Mouse (Mus musculus): ENCODE results near the gene Unc13c. TPM values are rescaled to one million over a fixed set of nuclear protein-coding genes. Genes with fewer than 3 reads are reported as not detected.

Gene Unc13c
- polyA plus RNA-seq, 1 experiment = 0.10 TPM

- no peaks in the 10 kb centered on the region for H3K36me3 ChIP-seq (ENCODE audit: control insufficient read depth, insufficient read depth, low read length, poor library complexity, severe bottlenecking)
- H3K27me3 ChIP-seq (ENCODE audit: control insufficient read depth, insufficient read depth, low read length, poor library complexity, severe bottlenecking) = no peaks in the 10 kb centered on the region
- H3K4me1 ChIP-seq (ENCODE audit: control insufficient read depth, insufficient read depth, low read length) = no peaks in the 10 kb centered on the region
- H3K9ac ChIP-seq (ENCODE audit: low read depth, poor library complexity, severe bottlenecking) = no peak overlapping the region
- no peak overlapping the region for H3K27ac ChIP-seq (ENCODE audit: insufficient read depth, low read length)
- H3K9me3 ChIP-seq (replicated peaks; ENCODE audit: control insufficient read depth, insufficient read depth, low read length, poor library complexity, severe bottlenecking) = no peaks in the 10 kb centered on the region
- H3K4me3 ChIP-seq (ENCODE audit: low read depth, low read length) = no peak overlapping the region
- no peak for TF ChIP-seq POLR2A (IDR thresholded peaks at IDR 0.05; ENCODE audit: insufficient read depth, low read length)
- no peak for TF ChIP-seq CTCF (IDR thresholded peaks at IDR 0.05; ENCODE audit: low read depth, low read length)
- no peak for TF ChIP-seq EP300 (IDR thresholded peaks at IDR 0.05; ENCODE audit: insufficient read depth, low read depth, low read length)
Observed at GRCm38 (mm10) chr9:73565558-73565957, 403.2 kb downstream of the Unc13c start.

- H3K27me3 ChIP-seq (ENCODE audit: control insufficient read depth, insufficient read depth, low read length, poor library complexity, severe bottlenecking) = no peaks in the 10 kb centered on the region
- H3K9me3 ChIP-seq (replicated peaks; ENCODE audit: control insufficient read depth, insufficient read depth, low read length, poor library complexity, severe bottlenecking) = no peaks in the 10 kb centered on the region
- no peaks in the 10 kb centered on the region for H3K36me3 ChIP-seq (ENCODE audit: control insufficient read depth, insufficient read depth, low read length, poor library complexity, severe bottlenecking)
- TF ChIP-seq CTCF (IDR thresholded peaks at IDR 0.05; ENCODE audit: low read depth, low read length) (no peak), POLR2A (IDR thresholded peaks at IDR 0.05; ENCODE audit: insufficient read depth, low read length) (no peak), EP300 (IDR thresholded peaks at IDR 0.05; ENCODE audit: insufficient read depth, low read depth, low read length) (no peak)
- no peaks in the 10 kb centered on the region for H3K4me1 ChIP-seq (ENCODE audit: control insufficient read depth, insufficient read depth, low read length)
- no peak overlapping the region for H3K27ac ChIP-seq (ENCODE audit: insufficient read depth, low read length)
- H3K4me3 ChIP-seq (ENCODE audit: low read depth, low read length) = no peak overlapping the region
- H3K9ac ChIP-seq (ENCODE audit: low read depth, poor library complexity, severe bottlenecking) = no peak overlapping the region
Observed at GRCm38 (mm10) chr9:73560037-73560436, 408.7 kb downstream of the Unc13c start.

- no peaks in the 10 kb centered on the region for H3K9me3 ChIP-seq (replicated peaks; ENCODE audit: control insufficient read depth, insufficient read depth, low read length, poor library complexity, severe bottlenecking)
- H3K4me1 ChIP-seq (ENCODE audit: control insufficient read depth, insufficient read depth, low read length) = no peaks in the 10 kb centered on the region
- H3K27ac ChIP-seq (ENCODE audit: insufficient read depth, low read length) = no peak overlapping the region
- H3K27me3 ChIP-seq (ENCODE audit: control insufficient read depth, insufficient read depth, low read length, poor library complexity, severe bottlenecking) = no peaks in the 10 kb centered on the region
- no peak overlapping the region for H3K9ac ChIP-seq (ENCODE audit: low read depth, poor library complexity, severe bottlenecking)
- no peaks in the 10 kb centered on the region for H3K36me3 ChIP-seq (ENCODE audit: control insufficient read depth, insufficient read depth, low read length, poor library complexity, severe bottlenecking)
- TF ChIP-seq POLR2A (IDR thresholded peaks at IDR 0.05; ENCODE audit: insufficient read depth, low read length) = no peak
- TF ChIP-seq EP300 (IDR thresholded peaks at IDR 0.05; ENCODE audit: insufficient read depth, low read depth, low read length) = no peak
- peak; percentile 81 for TF ChIP-seq CTCF (IDR thresholded peaks at IDR 0.05; ENCODE audit: low read depth, low read length)
- H3K4me3 ChIP-seq (ENCODE audit: low read depth, low read length) = no peak overlapping the region
Observed at GRCm38 (mm10) chr9:73557805-73558204, 411.0 kb downstream of the Unc13c start.

GRCm38 (mm10) chr9:73555354-73555753, 413.4 kb downstream of the Unc13c start:
- Histone ChIP-seq H3K9ac (ENCODE audit: low read depth, poor library complexity, severe bottlenecking) (no peak overlapping the region), H3K27ac (ENCODE audit: insufficient read depth, low read length) (no peak overlapping the region), H3K36me3 (ENCODE audit: control insufficient read depth, insufficient read depth, low read length, poor library complexity, severe bottlenecking) (no peaks in the 10 kb centered on the region), H3K27me3 (ENCODE audit: control insufficient read depth, insufficient read depth, low read length, poor library complexity, severe bottlenecking) (no peaks in the 10 kb centered on the region), H3K4me3 (ENCODE audit: low read depth, low read length) (no peak overlapping the region), H3K4me1 (ENCODE audit: control insufficient read depth, insufficient read depth, low read length) (no peaks in the 10 kb centered on the region), H3K9me3 (replicated peaks; ENCODE audit: control insufficient read depth, insufficient read depth, low read length, poor library complexity, severe bottlenecking) (no peaks in the 10 kb centered on the region)
- no peak for TF ChIP-seq POLR2A (IDR thresholded peaks at IDR 0.05; ENCODE audit: insufficient read depth, low read length)

- TF ChIP-seq POLR2A (IDR thresholded peaks at IDR 0.05; ENCODE audit: insufficient read depth, low read length) (no peak), CTCF (IDR thresholded peaks at IDR 0.05; ENCODE audit: low read depth, low read length) (no peak), EP300 (IDR thresholded peaks at IDR 0.05; ENCODE audit: insufficient read depth, low read depth, low read length) (no peak)
- no peak overlapping the region for H3K9ac ChIP-seq (ENCODE audit: low read depth, poor library complexity, severe bottlenecking)
- no peaks in the 10 kb centered on the region for H3K27me3 ChIP-seq (ENCODE audit: control insufficient read depth, insufficient read depth, low read length, poor library complexity, severe bottlenecking)
- no peaks in the 10 kb centered on the region for H3K9me3 ChIP-seq (replicated peaks; ENCODE audit: control insufficient read depth, insufficient read depth, low read length, poor library complexity, severe bottlenecking)
- H3K27ac ChIP-seq (ENCODE audit: insufficient read depth, low read length) = no peak overlapping the region
- no peaks in the 10 kb centered on the region for H3K36me3 ChIP-seq (ENCODE audit: control insufficient read depth, insufficient read depth, low read length, poor library complexity, severe bottlenecking)
- no peaks in the 10 kb centered on the region for H3K4me1 ChIP-seq (ENCODE audit: control insufficient read depth, insufficient read depth, low read length)
- no peak overlapping the region for H3K4me3 ChIP-seq (ENCODE audit: low read depth, low read length)
Observed at GRCm38 (mm10) chr9:73472568-73472967, 496.2 kb downstream of the Unc13c start.

- no peak for TF ChIP-seq EP300 (IDR thresholded peaks at IDR 0.05; ENCODE audit: insufficient read depth, low read depth, low read length)
- no peak for TF ChIP-seq CTCF (IDR thresholded peaks at IDR 0.05; ENCODE audit: low read depth, low read length)
- TF ChIP-seq POLR2A (IDR thresholded peaks at IDR 0.05; ENCODE audit: insufficient read depth, low read length) = no peak
- no peaks in the 10 kb centered on the region for H3K4me1 ChIP-seq (ENCODE audit: control insufficient read depth, insufficient read depth, low read length)
- H3K27ac ChIP-seq (ENCODE audit: insufficient read depth, low read length) = no peak overlapping the region
Observed at GRCm38 (mm10) chr9:73462027-73462426, 506.7 kb downstream of the Unc13c start.

More at GRCm38 (mm10) chr9:73462027-73462426, 506.7 kb downstream of the Unc13c start:
- Histone ChIP-seq H3K9ac (ENCODE audit: low read depth, poor library complexity, severe bottlenecking) (no peak overlapping the region), H3K36me3 (ENCODE audit: control insufficient read depth, insufficient read depth, low read length, poor library complexity, severe bottlenecking) (no peaks in the 10 kb centered on the region), H3K27me3 (ENCODE audit: control insufficient read depth, insufficient read depth, low read length, poor library complexity, severe bottlenecking) (no peaks in the 10 kb centered on the region), H3K4me3 (ENCODE audit: low read depth, low read length) (no peak overlapping the region), H3K9me3 (replicated peaks; ENCODE audit: control insufficient read depth, insufficient read depth, low read length, poor library complexity, severe bottlenecking) (no peaks in the 10 kb centered on the region)

Measured in ES-Bruce4 (cell line).